Mouse (Mus musculus) small intestine, adult 2 months (tissue): ENCODE results near the gene Lrrc74a. TPM values are rescaled to one million over a fixed set of nuclear protein-coding genes. Genes with fewer than 3 reads are reported as not detected.

Source experiments
- H3K27ac ChIP-seq: fragments of 200-500 bp; 2 replicates; pipeline ENCODE4 v1.5.1; 2012; ENCODE audit warnings: low read depth, low read length, control low read depth, inconsistent platforms; ENCODE audit not compliant: insufficient read depth
- H3K27me3 ChIP-seq: fragments of 200-500 bp; 2 replicates; pipeline ENCODE4 v1.6.1; 2012; ENCODE audit warnings: mild to moderate bottlenecking, moderate library complexity, low read length, inconsistent platforms; ENCODE audit not compliant: control insufficient read depth, insufficient read depth
- H3K36me3 ChIP-seq: fragments of 200-500 bp; 2 replicates; pipeline ENCODE4 v1.6.1; 2012; ENCODE audit warnings: mild to moderate bottlenecking, low read length, control low read depth, inconsistent platforms; ENCODE audit not compliant: control insufficient read depth, insufficient read depth
- H3K4me1 ChIP-seq: fragments of 200-500 bp; 2 replicates; pipeline ENCODE4 v1.6.1; 2012; ENCODE audit warnings: low read length, inconsistent platforms, mixed read lengths; ENCODE audit not compliant: control insufficient read depth, insufficient read depth, insufficient read length
- H3K4me3 ChIP-seq: fragments of 200-500 bp; 2 replicates; pipeline ENCODE4 v1.5.1; 2012; ENCODE audit warnings: low read depth, mild to moderate bottlenecking, control low read depth, inconsistent platforms, low read length, moderate library complexity
- CTCF ChIP-seq: fragments of 200-500 bp; IDR thresholded peaks from 2 replicates; pipeline ENCODE4 v1.5.1; 2012; ENCODE audit warnings: low read depth, mild to moderate bottlenecking, control low read depth, inconsistent platforms, low read length, moderate library complexity, mixed read lengths; ENCODE audit not compliant: insufficient replicate concordance, insufficient read length; ENCODE audit errors: extremely low read depth
- POLR2A ChIP-seq: fragments of 200-500 bp; IDR thresholded peaks from 2 replicates; pipeline ENCODE4 v1.6.1; 2012; ENCODE audit warnings: low read depth, mild to moderate bottlenecking, control low read depth, inconsistent platforms, low read length, moderate library complexity
- WGBS: fragments of 180-500 bp; shearing (Covaris S2); methylation state at CpG from one replicate; pipeline ENCODE4 v1.1.7; 2018; 5-methylcytosine and 5-hydroxymethylcytosine counted together
- polyA plus RNA-seq: library from polyadenylated mRNA; depleted of rRNA; stranded (reverse); fragments of >200 nt; gene quantifications from 2 replicates; pipeline ENCODE4 v1.2.3, GENCODE M21; 2012

Lrrc74a gene
- polyA plus RNA-seq, 1 experiment = not detected

- no peak overlapping the region for H3K4me3 ChIP-seq
- H3K27me3 ChIP-seq = no peaks in the 10 kb centered on the region
- H3K27ac ChIP-seq = no peak overlapping the region
- 84% methylated on average over 8 of the region's 8 CpGs for WGBS
- H3K4me1 ChIP-seq = no peaks in the 10 kb centered on the region
- H3K36me3 ChIP-seq = no peaks in the 10 kb centered on the region
- TF ChIP-seq CTCF (no peak), POLR2A (no peak)
These were observed 32.3 kb downstream of the Lrrc74a start for GRCm38 (mm10) chr12:86766467-86766866.

- TF ChIP-seq CTCF (peak; percentile 65; the same call in 1 of the 2 replicates), POLR2A (no peak)
- Histone ChIP-seq H3K36me3 (no peaks in the 10 kb centered on the region), H3K27me3 (no peaks in the 10 kb centered on the region), H3K4me3 (no peak overlapping the region), H3K4me1 (no peaks in the 10 kb centered on the region), H3K27ac (no peak overlapping the region)
- 42% methylated on average over 20 of the region's 20 CpGs for WGBS
These were observed 33.9 kb downstream of the Lrrc74a start for GRCm38 (mm10) chr12:86767868-86768631.

- H3K36me3 ChIP-seq = no peaks in the 10 kb centered on the region
- no peaks in the 10 kb centered on the region for H3K27me3 ChIP-seq
- no peak overlapping the region for H3K4me3 ChIP-seq
- no peak overlapping the region for H3K27ac ChIP-seq
- H3K4me1 ChIP-seq = no peaks in the 10 kb centered on the region
- 33% methylated on average over 4 of the region's 4 CpGs for WGBS
- TF ChIP-seq POLR2A (no peak), CTCF (peak; percentile 85; the same call in 1 of the 2 replicates)
These were observed 34.9 kb downstream of the Lrrc74a start for GRCm38 (mm10) chr12:86768986-86769580.

GRCm38 (mm10) chr12:86769819-86770218 lies 35.6 kb downstream of the Lrrc74a start:
- Histone ChIP-seq H3K36me3 (no peaks in the 10 kb centered on the region), H3K4me1 (no peaks in the 10 kb centered on the region), H3K27ac (no peak overlapping the region; the same call in 1 of the 2 replicates), H3K4me3 (no peak overlapping the region), H3K27me3 (no peaks in the 10 kb centered on the region)
- TF ChIP-seq POLR2A (no peak), CTCF (no peak)

- TF ChIP-seq CTCF (no peak), POLR2A (no peak)
- Histone ChIP-seq H3K27me3 (no peaks in the 10 kb centered on the region), H3K4me1 (no peaks in the 10 kb centered on the region), H3K36me3 (no peaks in the 10 kb centered on the region), H3K4me3 (no peak overlapping the region), H3K27ac (0 out of 2 replicates have a peak overlapping the region, but pooled peaks have one; percentile 12)
- 16% methylated on average over 4 of the region's 4 CpGs for WGBS
These were observed 36.1 kb downstream of the Lrrc74a start for GRCm38 (mm10) chr12:86770261-86770670.

- no peaks in the 10 kb centered on the region for H3K27me3 ChIP-seq
- no peak overlapping the region for H3K4me3 ChIP-seq
- H3K4me1 ChIP-seq = no peaks in the 10 kb centered on the region
- TF ChIP-seq POLR2A = no peak
- TF ChIP-seq CTCF = no peak
- peak overlapping the region; percentile 9; the same call in 1 of the 2 replicates for H3K27ac ChIP-seq
- no peaks in the 10 kb centered on the region for H3K36me3 ChIP-seq
- 50% methylated on average over 3 of the region's 3 CpGs for WGBS
These were observed 36.8 kb downstream of the Lrrc74a start for GRCm38 (mm10) chr12:86770927-86771326.

GRCm38 (mm10) chr12:86771823-86772427 lies 37.8 kb downstream of the Lrrc74a start:
- WGBS = 8% methylated on average over 12 of the region's 12 CpGs
- TF ChIP-seq CTCF (peak; percentile 89; the same call in 1 of the 2 replicates), POLR2A (no peak)
- H3K27ac ChIP-seq = no peak overlapping the region
- no peak overlapping the region for H3K4me3 ChIP-seq
- no peaks in the 10 kb centered on the region for H3K27me3 ChIP-seq
- no peaks in the 10 kb centered on the region for H3K4me1 ChIP-seq
- no peaks in the 10 kb centered on the region for H3K36me3 ChIP-seq
